Mouse (Mus musculus) brain, embryonic 14.5 days (tissue): Measurements from ENCODE around the gene Krtap16-1. TPM values are rescaled to one million over a fixed set of nuclear protein-coding genes. Genes with fewer than 3 reads are reported as not detected.
A peak's percentile ranks its signal among the peaks of the same experiment; 100 is the strongest.

Experiments used
- DNase-seq: peaks from one replicate; pipeline ENCODE4 v3.0.0-alpha.2; 2011; ENCODE audit warnings: low read depth
- CTCF ChIP-seq: fragments of 200-500 bp; IDR thresholded peaks from 2 replicates; pipeline ENCODE4 v1.5.1; 2012; ENCODE audit warnings: inconsistent platforms, mild to moderate bottlenecking, moderate library complexity, borderline replicate concordance; ENCODE audit not compliant: insufficient read depth, insufficient read length; ENCODE audit errors: extremely low read depth
- POLR2A ChIP-seq: fragments of 200-500 bp; IDR thresholded peaks from 2 replicates; pipeline ENCODE4 v1.6.1; 2012; ENCODE audit warnings: mild to moderate bottlenecking, inconsistent platforms, borderline replicate concordance; ENCODE audit not compliant: poor library complexity, insufficient read depth, insufficient read length, severe bottlenecking; ENCODE audit errors: extremely low read depth
- polyA plus RNA-seq: library from polyadenylated mRNA; depleted of rRNA; stranded (reverse); fragments of >200 nt; gene quantifications from 2 replicates; pipeline ENCODE4 v1.2.3, GENCODE M21; 2012; rRNA removed

Gene Krtap16-1
- polyA plus RNA-seq, 1 experiment: 0.04 TPM

- peak; percentile 38 for DNase-seq
- TF ChIP-seq CTCF (no peak), POLR2A (no peak)
Observed at GRCm38 (mm10) chr11:99990571-99990970, 4.2 kb upstream of the Krtap16-1 start.

- no peak for TF ChIP-seq POLR2A
- no peak for TF ChIP-seq CTCF
- DNase-seq: no peak
Observed at GRCm38 (mm10) chr11:99989881-99990405, 3.5 kb upstream of the Krtap16-1 start.

GRCm38 (mm10) chr11:99988530-99988929, 2.1 kb upstream of the Krtap16-1 start:
- TF ChIP-seq CTCF (no peak), POLR2A (no peak)
- no peak for DNase-seq

- DNase-seq: peak; percentile 85
- no peak for TF ChIP-seq CTCF
- no peak for TF ChIP-seq POLR2A
Observed at GRCm38 (mm10) chr11:99985291-99986092, 905 bp downstream of the Krtap16-1 start.

- no peak for DNase-seq
- TF ChIP-seq POLR2A: no peak
Observed at GRCm38 (mm10) chr11:99983442-99983841, 3.0 kb downstream of the Krtap16-1 start.

GRCm38 (mm10) chr11:99982731-99983130, 3.7 kb downstream of the Krtap16-1 start:
- DNase-seq: no peak
- TF ChIP-seq CTCF (no peak), POLR2A (no peak)

- TF ChIP-seq POLR2A: no peak
- no peak for TF ChIP-seq CTCF
- DNase-seq: no peak
Observed at GRCm38 (mm10) chr11:99978953-99979352, 7.4 kb downstream of the Krtap16-1 start, which contains the start of gene Krtap29-1. TSS of gene Krtap29-1 (minus strand) at chr11:99979053.

GRCm38 (mm10) chr11:99965961-99966360, 20.4 kb downstream of the Krtap16-1 start:
- no peak for DNase-seq
- TF ChIP-seq CTCF: no peak
- TF ChIP-seq POLR2A: no peak

- no peak for DNase-seq
- TF ChIP-seq POLR2A (no peak), CTCF (peak; percentile 7; the same call in 1 of the 2 replicates)
Observed at GRCm38 (mm10) chr11:99964213-99964612, 22.2 kb downstream of the Krtap16-1 start.

GRCm38 (mm10) chr11:99948175-99948574, 38.2 kb downstream of the Krtap16-1 start, which contains the start of gene Krtap9-5:
TSS of gene Krtap9-5 (plus strand) at chr11:99948475.
- TF ChIP-seq CTCF (no peak), POLR2A (no peak)
- no peak for DNase-seq

GRCm38 (mm10) chr11:99937751-99938264, 48.6 kb downstream of the Krtap16-1 start:
- DNase-seq: no peak
- TF ChIP-seq CTCF: no peak
- TF ChIP-seq POLR2A: no peak

GRCm38 (mm10) chr11:99935991-99936390, 50.4 kb downstream of the Krtap16-1 start, which contains the start of gene Krtap31-2:
TSS of gene Krtap31-2 (plus strand) at chr11:99936291.
- DNase-seq: no peak
- TF ChIP-seq POLR2A (no peak), CTCF (no peak)

Other genes with a start within 250 kb of the Krtap16-1 start
- not detected in 2 replicates for gene Gm11595, start 213.7 kb downstream of the Krtap16-1 start, polyA plus RNA-seq
- gene Krtap4-8, start 205.9 kb downstream of the Krtap16-1 start, polyA plus RNA-seq: not detected in 2 replicates
- not detected in 2 replicates for gene Krtap4-9, start 201.4 kb downstream of the Krtap16-1 start, polyA plus RNA-seq
- gene Gm11596, start 193.1 kb downstream of the Krtap16-1 start, polyA plus RNA-seq: not detected in 2 replicates
- gene Gm11569, start 187.7 kb downstream of the Krtap16-1 start, polyA plus RNA-seq: not detected in 2 replicates
- gene Gm11554, start 182.2 kb downstream of the Krtap16-1 start, polyA plus RNA-seq: not detected in 2 replicates
- gene Krtap4-13, start 176.7 kb downstream of the Krtap16-1 start, polyA plus RNA-seq: not detected in 2 replicates
- gene Gm11564, start 170.9 kb downstream of the Krtap16-1 start, polyA plus RNA-seq: not detected in 2 replicates
- not detected in 2 replicates for gene 2300003K06Rik, start 148.5 kb downstream of the Krtap16-1 start, polyA plus RNA-seq
- gene Krtap4-16, start 135.0 kb downstream of the Krtap16-1 start, polyA plus RNA-seq: not detected in 2 replicates
- not detected in 2 replicates for gene Gm11568, start 128.7 kb downstream of the Krtap16-1 start, polyA plus RNA-seq
- gene Gm11559, start 122.1 kb downstream of the Krtap16-1 start, polyA plus RNA-seq: not detected in 2 replicates
- not detected in 2 replicates for gene Krtap9-1, start 113.2 kb downstream of the Krtap16-1 start, polyA plus RNA-seq
- not detected in 2 replicates for gene Gm11567, start 107.4 kb downstream of the Krtap16-1 start, polyA plus RNA-seq
- not detected in 2 replicates for gene Krtap31-1, start 78.7 kb downstream of the Krtap16-1 start, polyA plus RNA-seq
- not detected in 2 replicates for gene Gm11565, start 71.8 kb downstream of the Krtap16-1 start, polyA plus RNA-seq
- gene Krtap31-2, start 50.3 kb downstream of the Krtap16-1 start, polyA plus RNA-seq: not detected in 2 replicates
- not detected in 2 replicates for gene Krtap9-5, start 38.1 kb downstream of the Krtap16-1 start, polyA plus RNA-seq
- gene Krtap29-1, start 7.5 kb downstream of the Krtap16-1 start, polyA plus RNA-seq: not detected in 2 replicates
- 0.19 and 0.27 TPM in 2 replicates for gene Krtap17-1, start 7.4 kb upstream of the Krtap16-1 start, polyA plus RNA-seq
- gene Krt33a, start 29.6 kb upstream of the Krtap16-1 start, polyA plus RNA-seq: not detected in 2 replicates
- 0.04 TPM in 1 of 2 replicates, not detected in the other for gene Krt33b, start 43.3 kb upstream of the Krtap16-1 start, polyA plus RNA-seq
- gene Krt34, start 55.0 kb upstream of the Krtap16-1 start, polyA plus RNA-seq: not detected in 2 replicates
- gene Krt31, start 64.0 kb upstream of the Krtap16-1 start, polyA plus RNA-seq: not detected in 2 replicates
- gene Krt32, start 101.6 kb upstream of the Krtap16-1 start, polyA plus RNA-seq: not detected in 2 replicates
- not detected in 2 replicates for gene Krt35, start 109.6 kb upstream of the Krtap16-1 start, polyA plus RNA-seq
- gene Krt36, start 119.0 kb upstream of the Krtap16-1 start, polyA plus RNA-seq: not detected in 2 replicates
- not detected in 2 replicates for gene Krt13, start 135.0 kb upstream of the Krtap16-1 start, polyA plus RNA-seq
- gene Krt15, start 149.3 kb upstream of the Krtap16-1 start, polyA plus RNA-seq: 12.2 and 14.4 TPM in 2 replicates
- 5.4 and 6.3 TPM in 2 replicates for gene Krt19, start 162.1 kb upstream of the Krtap16-1 start, polyA plus RNA-seq
- 0.05 and 0.10 TPM in 2 replicates for gene Krt9, start 206.6 kb upstream of the Krtap16-1 start, polyA plus RNA-seq
- 22.8 and 36.6 TPM in 2 replicates for gene Krt14, start 221.0 kb upstream of the Krtap16-1 start, polyA plus RNA-seq